Comparison of ENCODE assay signal across 8 mouse cellular contexts in genomic region chr2:84737451-84737925, GRCm38 (mm10). TPM values are rescaled to one million over a fixed set of nuclear protein-coding genes. Genes with fewer than 3 reads are reported as not detected.
A peak's percentile ranks its signal among the peaks of the same experiment; 100 is the strongest.
DNase-seq lines count a peak whose midpoint lies in the region; ATAC-seq and TF ChIP-seq lines count a peak whose summit lies in the region.

No protein-coding gene starts in this region.

- no peak overlapping the region; the same call in 1 of the 2 replicates for H3K4me3 ChIP-seq in layer of hippocampus, adult 2 months
- H3K4me3 ChIP-seq in embryonic facial prominence, embryonic 15.5 days (replicated peaks) = no peak overlapping the region
- no peak overlapping the region for H3K4me3 ChIP-seq in myocyte

- peak; percentile 12; the same call in 1 of the 2 replicates for TF ChIP-seq CTCF in layer of hippocampus, adult 2 months (conservative IDR thresholded peaks at IDR 0.05)

- ATAC-seq in embryonic facial prominence, embryonic 15.5 days (ENCODE audit: insufficient number of reproducible peaks, low FRiP score, low TSS enrichment, low read depth) = no peak

- 0 out of 2 replicates have a peak, but pooled peaks cover 5% of the 10 kb centered on the region for H3K36me3 ChIP-seq in embryonic facial prominence, embryonic 15.5 days
- no peaks in the 10 kb centered on the region for H3K36me3 ChIP-seq in myocyte (ENCODE audit: control insufficient read depth, insufficient read depth)

- H3K4me1 ChIP-seq in embryonic facial prominence, embryonic 15.5 days = peaks cover 91% of the 10 kb centered on the region

- no peak overlapping the region for H3K27ac ChIP-seq in layer of hippocampus, adult 2 months
- H3K27ac ChIP-seq in embryonic facial prominence, embryonic 15.5 days (replicated peaks) = peak overlapping the region; percentile 2; the same call in 1 of the 2 replicates

- H3K4me2 ChIP-seq in embryonic facial prominence, embryonic 15.5 days (replicated peaks) = 0 out of 2 replicates have a peak overlapping the region, but pooled peaks have one; percentile 26
- no peak overlapping the region for H3K4me2 ChIP-seq in myocyte (ENCODE audit: low read depth)

- no peak for DNase-seq in layer of hippocampus, adult 2 months (ENCODE audit: low spot score in 2 of 2)
- no peak for DNase-seq in layer of hippocampus, adult 9-11 months
- DNase-seq in kidney, postnatal 4 days = peak; percentile 63 to 69
- no peak for DNase-seq in right cerebral cortex, postnatal 36 days (ENCODE audit: low spot score in 2 of 2)
- DNase-seq in thymus, postnatal 14 days = no peak
- DNase-seq in adrenal gland, adult 8-10 months = no peak

- H3K9ac ChIP-seq in embryonic facial prominence, embryonic 15.5 days = no peak overlapping the region

- TF ChIP-seq POLR2A in myocyte (IDR thresholded peaks at IDR 0.05; ENCODE audit: insufficient read length, low read depth) = peak; percentile 18

- H3K9me3 ChIP-seq in embryonic facial prominence, embryonic 15.5 days (replicated peaks) = no peaks in the 10 kb centered on the region

- peaks cover 16% of the 10 kb centered on the region for H3K79me2 ChIP-seq in myocyte (ENCODE audit: control insufficient read depth, insufficient read depth)

- no peaks in the 10 kb centered on the region for H3K27me3 ChIP-seq in embryonic facial prominence, embryonic 15.5 days
- no peaks in the 10 kb centered on the region for H3K27me3 ChIP-seq in myocyte (ENCODE audit: control insufficient read depth, insufficient read depth, insufficient read length)

- 7% methylated on average over 8 of the region's 8 CpGs for WGBS in embryonic facial prominence, embryonic 15.5 days

- H3ac ChIP-seq in myocyte (ENCODE audit: control insufficient read depth, insufficient read length) = no peak overlapping the region

TF ChIP-seq in myocyte, 11 proteins besides CTCF, POLR2A, EP300 and RAD21:
- TF ChIP-seq SRF (IDR thresholded peaks at IDR 0.05; ENCODE audit: control insufficient read depth, insufficient read length, low read depth) (no peak), TCF12 (IDR thresholded peaks at IDR 0.05; ENCODE audit: insufficient read depth, poor library complexity, severe bottlenecking) (no peak), TCF3 (IDR thresholded peaks at IDR 0.05; ENCODE audit: insufficient read length, low read depth) (no peak), POLR2AphosphoS2 (IDR thresholded peaks at IDR 0.05; ENCODE audit: insufficient read length, low read depth) (peak; percentile 98)

RNA-seq across cellular contexts. Expression of gene Ypel4, which starts 3.6 kb away (rescaled TPM):
- 10 to 100 TPM; 90.0 to 93.4 TPM for total RNA-seq in layer of hippocampus, adult 2 months (2021)
- 6.6 and 7.9 TPM in 2 replicates for polyA plus RNA-seq in embryonic facial prominence, embryonic 15.5 days (2015; fragmentation: Nextera tagmentation; extraction: Ambion mirVana)
- polyA plus RNA-seq in myocyte (2012; fragmentation: generic; extraction: Trizol) = 1.0 TPM
- total RNA-seq in adrenal gland, adult 8-10 months (2022) = 10 to 100 TPM in 2 of 4 experiments, 1 to 10 TPM in 2; 4.5 to 11.8 (median 9.7) TPM

RNA-seq across cellular contexts. Expression of gene Gm19426, which starts 6.0 kb away (rescaled TPM):
- total RNA-seq in layer of hippocampus, adult 2 months (2021) = 1 to 10 TPM; 1.6 to 2.5 TPM
- 7.0 and 9.0 TPM in 2 replicates for polyA plus RNA-seq in embryonic facial prominence, embryonic 15.5 days (2015; fragmentation: Nextera tagmentation; extraction: Ambion mirVana)
- 3.0 TPM for polyA plus RNA-seq in myocyte (2012; fragmentation: generic; extraction: Trizol)
- 1 to 10 TPM; 1.7 to 4.3 (median 2.8) TPM for total RNA-seq in adrenal gland, adult 8-10 months (2022)

RNA-seq across cellular contexts. Expression of gene Clp1, which starts 10.3 kb away (rescaled TPM):
- 1 to 10 TPM; 8.1 to 8.8 TPM for total RNA-seq in layer of hippocampus, adult 2 months (2021)
- polyA plus RNA-seq in embryonic facial prominence, embryonic 15.5 days (2015; fragmentation: Nextera tagmentation; extraction: Ambion mirVana) = 27.9 and 29.1 TPM in 2 replicates
- 7.1 TPM for polyA plus RNA-seq in myocyte (2012; fragmentation: generic; extraction: Trizol)
- 10 to 100 TPM; 12.6 to 15.2 (median 14.3) TPM for total RNA-seq in adrenal gland, adult 8-10 months (2022)

RNA-seq across cellular contexts. Expression of gene Zdhhc5, which starts 22.5 kb away (rescaled TPM):
- total RNA-seq in layer of hippocampus, adult 2 months (2021) = 10 to 100 TPM; 37.4 to 38.1 TPM
- 28.1 and 28.9 TPM in 2 replicates for polyA plus RNA-seq in embryonic facial prominence, embryonic 15.5 days (2015; fragmentation: Nextera tagmentation; extraction: Ambion mirVana)
- polyA plus RNA-seq in myocyte (2012; fragmentation: generic; extraction: Trizol) = 36.3 TPM
- total RNA-seq in adrenal gland, adult 8-10 months (2022) = 10 to 100 TPM; 58.8 to 72.1 (median 62.7) TPM

RNA-seq across cellular contexts. Expression of gene Serping1, which starts 37.8 kb away (rescaled TPM):
- 1 to 10 TPM; 7.4 to 8.4 TPM for total RNA-seq in layer of hippocampus, adult 2 months (2021)
- 40.0 and 48.0 TPM in 2 replicates for polyA plus RNA-seq in embryonic facial prominence, embryonic 15.5 days (2015; fragmentation: Nextera tagmentation; extraction: Ambion mirVana)
- polyA plus RNA-seq in myocyte (2012; fragmentation: generic; extraction: Trizol) = 0.62 TPM
- 100 to 1,000 TPM in 1 of 4 experiments, 10 to 100 TPM in 3; 80.5 to 116 (median 91.7) TPM for total RNA-seq in adrenal gland, adult 8-10 months (2022)

Comparison
In these comparisons a context has a peak if more than half of its experiments do, and no peak if none do; other contexts are left out.
1. DNase-seq: peak in kidney, postnatal 4 days (2 of 2); none in layer of hippocampus, adult 2 months (0 of 2), layer of hippocampus, adult 9-11 months (single experiment), right cerebral cortex, postnatal 36 days (0 of 2), thymus, postnatal 14 days (single experiment) and adrenal gland, adult 8-10 months (single experiment).
2. RNA of gene Ypel4, which starts 3.6 kb away (total RNA-seq): 90.0 to 93.4 TPM in layer of hippocampus, adult 2 months; 4.5 to 11.8 TPM in adrenal gland, adult 8-10 months; every median in the first group is over 4 times any median in the second.